ENCODE assay signal across 13 mouse cellular contexts in the genomic region with DNA sequence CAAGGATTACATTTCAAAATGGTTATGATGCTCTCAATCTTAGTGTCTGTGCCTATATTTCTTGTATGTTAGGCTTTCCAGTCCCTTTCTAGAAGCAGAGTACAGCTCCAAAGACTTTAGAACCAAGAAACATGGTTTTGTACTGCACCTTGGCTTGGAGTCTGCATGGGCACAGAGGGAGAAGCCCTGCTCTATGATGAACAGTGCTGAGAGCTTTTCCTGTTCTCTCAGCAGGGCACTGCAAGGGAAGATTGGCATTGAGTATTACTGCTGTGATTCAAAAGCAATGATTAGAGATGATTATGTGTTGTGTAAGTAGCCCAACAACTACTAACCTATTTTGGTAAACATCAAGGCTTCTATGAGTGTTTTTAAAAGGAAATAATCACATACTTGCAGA. TPM values are rescaled to one million over a fixed set of nuclear protein-coding genes. Genes with fewer than 3 reads are reported as not detected.
"Had no signal": no experiment of that assay in that cellular context is flagged by ENCODE, and none has a peak within 500 bp of the region (broad histone marks: within the 10 kb centered on the region; RNA-seq: fewer than 3 reads in every experiment).

No protein-coding gene starts in this region.

- H3K27ac ChIP-seq: limb, embryonic 12.5 days; liver, embryonic 13.5 days; lung, embryonic 15.5 days; midbrain, embryonic 12.5 days; neural tube, embryonic 13.5 days had no signal

- H3K4me3 ChIP-seq: limb, embryonic 12.5 days; liver, embryonic 13.5 days; lung, embryonic 15.5 days; midbrain, embryonic 12.5 days; neural tube, embryonic 13.5 days had no signal

- H3K4me1 ChIP-seq: limb, embryonic 12.5 days; liver, embryonic 13.5 days; midbrain, embryonic 12.5 days; neural tube, embryonic 13.5 days had no signal

- H3K27me3 ChIP-seq: limb, embryonic 12.5 days; liver, embryonic 13.5 days; lung, embryonic 15.5 days; midbrain, embryonic 12.5 days; neural tube, embryonic 13.5 days had no signal

- DNase-seq: kidney, adult 8-10 months; kidney, postnatal 10 days; liver; liver, embryonic 13.5 days; liver, postnatal 0 days; lung, postnatal 14 days; right cerebral cortex, adult 18-20 months; right cerebral cortex, postnatal 25 days had no signal

RNA-seq across cellular contexts. Expression of gene Serpinb8, which starts 1.6 kb away (rescaled TPM):
- total RNA-seq: megakaryocyte-erythroid progenitor cell, adult 5-6 weeks had no signal
